Mouse (Mus musculus) hindbrain, embryonic 16.5 days (tissue): ENCODE measurements around the gene Sowahc. TPM values are rescaled to one million over a fixed set of nuclear protein-coding genes. Genes with fewer than 3 reads are reported as not detected.

Experiments used
- ATAC-seq: fragments of 200-750 bp; cut with Nextera tagmentation; 2 replicates; pipeline ENCODE4 v1.8.0; 2017; ENCODE audit warnings: moderate TSS enrichment, moderate library complexity
- H3K27ac ChIP-seq: fragments of 300-500 bp; sonication (generic); 2 replicates; pipeline ENCODE4 v1.5.1; 2014; ENCODE audit warnings: low read depth, mild to moderate bottlenecking, control low read depth, low read length, moderate library complexity
- H3K27me3 ChIP-seq: fragments of 300-500 bp; sonication (generic); replicated peaks from 2 replicates; pipeline ENCODE4 v1.6.1; 2014; ENCODE audit warnings: low read length; ENCODE audit not compliant: control insufficient read depth, insufficient read depth
- H3K36me3 ChIP-seq: fragments of 300-500 bp; sonication (generic); 2 replicates; pipeline ENCODE4 v1.6.1; 2014; ENCODE audit warnings: mild to moderate bottlenecking, low read length, moderate library complexity, mixed read lengths; ENCODE audit not compliant: control insufficient read depth, insufficient read depth
- H3K4me1 ChIP-seq: fragments of 300-500 bp; sonication (generic); 2 replicates; pipeline ENCODE4 v1.6.1; 2014; ENCODE audit warnings: low read depth, low read length; ENCODE audit not compliant: control insufficient read depth, insufficient read depth
- H3K4me2 ChIP-seq: fragments of 300-500 bp; sonication (generic); 2 replicates; pipeline ENCODE4 v1.6.1; 2014; ENCODE audit warnings: mild to moderate bottlenecking, low read length, control low read depth, moderate library complexity
- H3K4me3 ChIP-seq: fragments of 300-500 bp; sonication (generic); 2 replicates; pipeline ENCODE4 v1.5.1; 2014; ENCODE audit warnings: mild to moderate bottlenecking, low read length, control low read depth, moderate library complexity
- H3K9ac ChIP-seq: fragments of 300-500 bp; sonication (generic); 2 replicates; pipeline ENCODE4 v1.6.1; 2014; ENCODE audit warnings: low read depth, mild to moderate bottlenecking, control low read depth, low read length, moderate library complexity
- H3K9me3 ChIP-seq: fragments of 300-500 bp; sonication (generic); 2 replicates; pipeline ENCODE4 v1.6.1; 2014; ENCODE audit warnings: mild to moderate bottlenecking, low read length, moderate library complexity; ENCODE audit not compliant: control insufficient read depth
- whole genome bisulfite sequencing: fragments of 180-500 bp; shearing (Covaris S2); extraction: QIAGEN DNeasy Blood & Tissue Kit; methylation state at CpG from one replicate; pipeline ENCODE4 v1.1.7; 2014; 5-methylcytosine and 5-hydroxymethylcytosine counted together
- polyA plus RNA-seq: library from polyadenylated mRNA; unstranded; fragments of >200 nt; fragmentation: Nextera tagmentation; extraction: Ambion mirVana; gene quantifications from 2 replicates; pipeline ENCODE4 v1.2.1, GENCODE M21; 2015

Gene Sowahc
- polyA plus RNA-seq, 1 experiment from 2014 or later, result 20.1 TPM

GRCm38 (mm10) chr10:59241141-59241541 lies 19.4 kb downstream of the Sowahc start:
- 59% methylated on average over 3 of the region's 3 CpGs for WGBS
- no peaks in the 10 kb centered on the region; the same call in 1 of the 2 replicates for H3K9me3 ChIP-seq
- no peak overlapping the region for H3K9ac ChIP-seq
- H3K4me1 ChIP-seq, result no peaks in the 10 kb centered on the region
- H3K36me3 ChIP-seq, result no peaks in the 10 kb centered on the region
- H3K4me2 ChIP-seq, result no peak overlapping the region
- H3K27me3 ChIP-seq, result no peaks in the 10 kb centered on the region
- no peak overlapping the region for H3K27ac ChIP-seq
- no peak overlapping the region for H3K4me3 ChIP-seq
- peak; percentile 58 for ATAC-seq

DNA sequence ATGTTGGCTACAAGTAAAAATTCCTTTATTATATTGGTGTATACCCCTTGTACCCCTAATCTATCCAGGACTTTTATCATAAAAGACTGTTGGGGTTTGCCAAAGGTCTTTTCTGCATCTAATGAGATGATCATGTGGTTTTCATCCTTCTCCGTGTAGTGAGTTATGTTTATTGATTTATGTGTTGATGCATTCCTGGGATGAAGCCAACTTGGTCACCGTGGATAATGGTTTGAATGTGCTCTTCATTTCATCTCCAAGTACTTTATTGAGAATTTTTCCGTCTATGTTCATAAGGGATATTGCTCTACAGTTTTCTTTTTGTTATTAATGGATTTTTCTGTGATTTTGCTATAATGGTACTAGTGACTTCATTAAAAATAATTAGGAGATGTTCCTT lies 27.8 kb downstream of the Sowahc start:
- 76% methylated on average over 3 of the region's 3 CpGs for WGBS

GRCm38 (mm10) chr10:59250679-59251078 lies 28.9 kb downstream of the Sowahc start:
- H3K4me1 ChIP-seq, result no peaks in the 10 kb centered on the region
- H3K4me2 ChIP-seq, result no peak overlapping the region
- no peak overlapping the region for H3K9ac ChIP-seq
- H3K4me3 ChIP-seq, result no peak overlapping the region
- H3K36me3 ChIP-seq, result no peaks in the 10 kb centered on the region
- peaks cover 3% of the 10 kb centered on the region; the same call in 1 of the 2 replicates for H3K9me3 ChIP-seq
- ATAC-seq, result no peak
- no peaks in the 10 kb centered on the region for H3K27me3 ChIP-seq
- no peak overlapping the region for H3K27ac ChIP-seq
- WGBS, result 85% methylated on average over 2 of the region's 2 CpGs

More for the DNA sequence above, 27.8 kb downstream of the Sowahc start:
- Histone ChIP-seq H3K4me1 (no peaks in the 10 kb centered on the region), H3K4me3 (no peak overlapping the region), H3K27ac (no peak overlapping the region), H3K9me3 (peaks cover 3% of the 10 kb centered on the region; the same call in 1 of the 2 replicates), H3K36me3 (no peaks in the 10 kb centered on the region), H3K9ac (no peak overlapping the region), H3K27me3 (no peaks in the 10 kb centered on the region), H3K4me2 (no peak overlapping the region)
- ATAC-seq, result no peak

DNA sequence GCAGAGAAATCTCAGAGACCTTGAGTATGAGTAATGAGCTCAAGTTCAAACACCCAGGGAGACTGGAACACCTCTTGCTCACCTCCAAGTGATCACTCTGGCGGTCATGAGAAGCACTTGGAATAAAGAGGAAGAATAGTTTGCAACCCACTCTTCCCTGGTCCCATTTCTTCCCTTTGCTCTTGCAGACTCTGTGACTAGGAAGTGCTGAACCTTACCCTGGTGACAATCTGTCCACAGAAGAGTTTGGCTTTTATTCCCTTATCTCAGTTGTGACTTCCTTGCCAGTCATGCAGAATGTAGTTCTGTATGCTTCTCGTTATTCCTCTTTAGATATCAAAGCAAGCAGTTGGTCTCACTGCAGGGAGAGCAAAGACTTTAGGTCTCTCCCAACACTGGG lies 30.2 kb downstream of the Sowahc start:
- H3K36me3 ChIP-seq, result no peaks in the 10 kb centered on the region
- ATAC-seq, result no peak
- H3K27me3 ChIP-seq, result no peaks in the 10 kb centered on the region
- no peak overlapping the region for H3K4me3 ChIP-seq
- no peak overlapping the region for H3K27ac ChIP-seq
- no peaks in the 10 kb centered on the region; the same call in 1 of the 2 replicates for H3K9me3 ChIP-seq
- no peak overlapping the region for H3K9ac ChIP-seq
- no peaks in the 10 kb centered on the region for H3K4me1 ChIP-seq
- 91% methylated on average over 2 of the region's 2 CpGs for whole genome bisulfite sequencing
- H3K4me2 ChIP-seq, result no peak overlapping the region

GRCm38 (mm10) chr10:59252396-59252795 lies 30.6 kb downstream of the Sowahc start:
- no peak for ATAC-seq
- Histone ChIP-seq H3K4me2 (no peak overlapping the region), H3K4me3 (no peak overlapping the region), H3K9ac (no peak overlapping the region), H3K4me1 (no peaks in the 10 kb centered on the region), H3K27me3 (no peaks in the 10 kb centered on the region), H3K9me3 (no peaks in the 10 kb centered on the region; the same call in 1 of the 2 replicates), H3K27ac (no peak overlapping the region), H3K36me3 (no peaks in the 10 kb centered on the region)
- 75% methylated on average over 8 of the region's 8 CpGs for WGBS

DNA sequence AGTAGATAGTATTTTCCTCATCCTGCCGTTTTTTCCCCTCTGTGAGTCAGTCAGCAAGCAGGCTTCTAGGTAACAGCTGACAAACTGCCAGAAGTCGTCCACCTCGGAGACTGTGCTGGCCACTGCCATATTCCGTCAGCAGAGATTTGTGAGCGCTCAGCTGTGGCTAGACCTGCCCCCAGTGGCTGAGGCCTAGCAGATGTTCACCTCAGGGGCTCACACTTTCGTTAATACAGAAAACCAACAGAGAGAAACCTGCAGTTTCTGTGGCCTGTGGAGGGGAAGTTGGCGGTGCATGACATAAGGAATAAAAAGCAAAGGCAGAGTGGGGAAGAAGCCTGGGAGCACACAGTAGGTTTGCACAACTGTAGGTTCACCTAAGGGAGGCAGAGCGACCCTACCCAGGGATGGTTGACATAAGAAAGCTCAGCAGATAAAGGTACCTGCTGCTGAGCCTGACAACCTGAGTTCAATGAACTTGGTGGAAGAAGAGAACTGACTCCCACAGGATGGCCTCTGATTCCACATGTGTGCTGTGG lies 31.9 kb downstream of the Sowahc start:
- WGBS, result 65% methylated on average over 8 of the region's 8 CpGs
- Histone ChIP-seq H3K4me3 (no peak overlapping the region), H3K27me3 (no peaks in the 10 kb centered on the region), H3K27ac (no peak overlapping the region), H3K4me1 (no peaks in the 10 kb centered on the region), H3K9ac (no peak overlapping the region), H3K4me2 (no peak overlapping the region), H3K9me3 (no peaks in the 10 kb centered on the region; the same call in 1 of the 2 replicates), H3K36me3 (no peaks in the 10 kb centered on the region)
- no peak for ATAC-seq

- no peaks in the 10 kb centered on the region for H3K4me1 ChIP-seq
- H3K27me3 ChIP-seq, result no peaks in the 10 kb centered on the region
- no peak overlapping the region for H3K9ac ChIP-seq
- ATAC-seq, result no peak
- no peak overlapping the region for H3K4me2 ChIP-seq
- 93% methylated on average over 2 of the region's 2 CpGs for WGBS
- no peak overlapping the region for H3K27ac ChIP-seq
- H3K4me3 ChIP-seq, result no peak overlapping the region
- H3K36me3 ChIP-seq, result no peaks in the 10 kb centered on the region
- no peaks in the 10 kb centered on the region for H3K9me3 ChIP-seq
Observed at GRCm38 (mm10) chr10:59256533-59256932, 34.8 kb downstream of the Sowahc start.

DNA sequence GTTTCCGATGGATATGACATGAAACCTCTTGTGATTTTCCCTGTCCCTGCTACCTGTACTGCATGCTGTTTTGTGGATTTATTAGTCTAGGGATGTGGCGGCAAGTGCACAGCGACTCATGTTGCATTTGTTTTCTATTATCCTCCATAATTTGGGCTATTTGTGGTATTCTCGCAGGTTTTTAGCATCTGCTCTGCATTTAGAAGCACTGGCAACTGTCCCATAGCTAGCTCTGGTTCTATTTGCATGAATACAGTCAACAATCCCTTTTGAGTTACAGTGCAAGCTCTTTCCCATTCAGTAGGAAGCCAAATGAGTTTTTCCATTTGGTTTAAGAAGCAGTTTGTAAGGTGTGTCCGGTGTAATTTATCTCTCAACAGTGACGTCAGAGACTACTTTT lies 37.8 kb downstream of the Sowahc start:
- no peak overlapping the region for H3K27ac ChIP-seq

GRCm38 (mm10) chr10:59261603-59262002 lies 39.9 kb downstream of the Sowahc start:
- Histone ChIP-seq H3K4me3 (no peak overlapping the region), H3K4me2 (no peak overlapping the region), H3K27me3 (no peaks in the 10 kb centered on the region), H3K27ac (no peak overlapping the region), H3K9me3 (no peaks in the 10 kb centered on the region), H3K4me1 (no peaks in the 10 kb centered on the region), H3K36me3 (no peaks in the 10 kb centered on the region), H3K9ac (no peak overlapping the region)
- 51% methylated on average over 3 of the region's 3 CpGs for WGBS
- no peak for ATAC-seq

More for the DNA sequence above, 37.8 kb downstream of the Sowahc start:
- H3K36me3 ChIP-seq, result no peaks in the 10 kb centered on the region
- no peaks in the 10 kb centered on the region for H3K4me1 ChIP-seq
- no peak for ATAC-seq
- H3K9ac ChIP-seq, result no peak overlapping the region
- no peaks in the 10 kb centered on the region for H3K27me3 ChIP-seq
- WGBS, result 80% methylated on average over 6 of the region's 6 CpGs
- no peak overlapping the region for H3K4me3 ChIP-seq
- no peak overlapping the region for H3K4me2 ChIP-seq
- H3K9me3 ChIP-seq, result no peaks in the 10 kb centered on the region
